Mouse (Mus musculus) embryo, embryonic 10 days (tissue): ENCODE measurements at regions not wholly inside any gene's neighbourhood (a gene's known extent, or its start where the extent isn't known, plus 50 kb on each side); places are given as distances from the start of the nearest gene placed in this dataset.
A peak's percentile ranks its signal among the peaks of the same experiment; 100 is the strongest.

Experiments used
- DNase-seq: peaks from one replicate; pipeline ENCODE4 v3.0.0-alpha.2; 2015; ENCODE audit warnings: low spot score

DNA sequence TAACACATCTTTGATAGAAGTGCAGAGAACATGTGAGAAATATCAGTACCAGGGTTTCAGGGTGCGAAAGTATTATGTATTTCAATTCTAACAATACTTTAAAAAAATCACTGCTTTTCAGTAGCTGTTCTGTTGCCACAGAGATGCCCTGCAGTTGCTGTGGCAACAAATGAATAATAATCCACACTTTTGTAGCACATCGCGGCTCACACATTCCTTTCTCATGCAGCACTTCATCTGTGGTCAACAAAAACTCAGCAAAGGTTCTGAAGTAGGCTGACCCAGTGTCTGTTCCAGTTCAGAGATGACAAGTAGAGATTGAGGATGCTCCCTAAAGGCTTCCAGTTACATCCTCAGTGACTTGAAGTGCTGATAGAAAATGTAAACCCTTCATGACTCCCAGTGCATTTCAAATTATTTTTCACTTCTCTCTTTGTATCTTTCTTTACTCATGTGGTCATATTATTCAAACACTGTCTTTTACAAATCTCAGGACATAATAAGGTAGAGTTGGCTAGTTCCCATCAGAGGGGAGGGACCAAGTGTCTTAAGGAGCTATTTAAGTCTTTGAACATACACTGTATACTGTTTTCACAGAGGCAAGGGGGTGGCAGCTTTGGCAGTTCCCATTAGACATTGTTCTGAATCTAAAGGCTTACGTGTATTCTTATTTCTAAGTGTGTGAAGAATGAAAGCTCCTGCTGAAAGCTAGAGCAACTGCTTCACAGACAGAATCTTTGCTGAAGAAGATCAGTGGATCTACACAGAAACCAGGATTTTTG, 460.6 kb upstream of the Slit2 start:
- DNase-seq, result peak; percentile 11

DNA sequence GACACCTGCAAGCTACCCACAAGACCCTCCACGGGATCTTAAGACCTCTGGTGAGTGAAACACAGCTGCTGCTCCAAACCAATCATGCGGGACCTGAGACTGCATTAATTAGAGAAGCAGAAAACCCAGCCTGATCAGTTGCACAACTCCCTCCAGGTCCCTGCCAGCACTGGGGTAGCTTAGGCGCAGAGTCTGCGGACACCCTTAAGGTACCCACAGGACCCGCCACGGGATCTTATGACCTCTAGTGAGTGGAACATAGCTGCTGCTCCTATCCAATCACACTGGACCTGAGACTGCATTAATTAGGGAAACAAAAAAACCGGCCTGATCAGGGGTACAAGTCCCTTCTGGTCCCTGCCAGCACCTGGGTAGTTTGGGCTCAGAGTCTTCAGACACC, 454.3 kb upstream of the Slit2 start:
- no peak for DNase-seq

DNA sequence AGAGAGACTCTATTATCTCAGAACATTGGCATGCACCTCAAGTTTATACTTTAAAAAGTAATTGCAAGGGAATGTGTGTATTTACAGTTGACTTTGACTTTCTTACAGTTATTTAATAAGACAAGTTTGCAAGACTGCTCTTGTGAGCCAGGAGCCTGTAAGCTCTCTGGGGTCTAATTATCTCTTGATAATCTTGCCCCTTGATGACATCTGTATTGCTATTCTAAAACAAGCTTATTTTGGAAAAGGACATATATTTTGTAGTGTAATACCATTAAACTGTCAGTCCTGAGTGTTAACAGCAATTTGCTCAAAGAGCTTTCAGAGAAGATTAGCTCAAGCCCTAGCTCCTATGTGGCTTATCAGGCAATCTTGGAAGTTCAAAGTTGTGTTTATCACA, 445.4 kb upstream of the Slit2 start:
- no peak for DNase-seq

DNA sequence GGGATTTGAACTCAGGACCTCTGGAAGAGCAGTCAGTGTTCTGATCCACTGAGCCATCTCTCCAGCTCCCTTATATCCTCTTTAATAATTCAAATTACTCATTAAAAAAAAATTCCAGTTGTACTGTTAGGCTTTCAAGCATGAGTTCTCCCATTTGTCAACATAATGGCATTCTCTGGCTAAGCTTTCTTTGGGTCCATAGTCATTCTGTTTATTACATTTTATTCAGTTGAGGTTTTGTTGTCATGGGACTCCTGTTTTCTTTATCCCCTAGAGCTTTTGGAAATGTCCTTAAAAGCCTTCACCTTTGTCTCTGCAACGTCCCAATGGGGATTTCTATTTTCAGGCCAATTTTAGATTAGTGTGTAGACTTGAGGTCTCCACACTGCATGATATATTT, 440.7 kb upstream of the Slit2 start:
- DNase-seq, result no peak

DNA sequence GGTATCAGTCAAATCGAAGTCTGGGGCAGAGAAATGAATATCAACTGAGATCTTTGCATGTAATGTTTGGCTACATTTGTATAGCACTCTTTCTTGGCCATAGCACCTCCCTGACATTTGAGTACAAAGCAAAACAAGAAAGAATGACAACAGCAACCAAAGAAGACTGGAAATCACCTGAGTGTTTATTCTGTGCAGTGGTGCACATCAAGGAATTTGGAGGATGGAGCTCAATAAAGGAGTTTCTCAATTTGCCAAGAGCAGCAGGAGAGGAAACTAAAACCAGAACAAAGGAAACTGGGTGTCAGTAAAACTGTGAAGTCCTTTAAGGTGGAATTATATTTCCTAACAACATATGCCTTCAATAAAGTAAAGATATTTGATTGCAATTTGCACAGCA, 426.2 kb upstream of the Slit2 start:
- no peak for DNase-seq

DNA sequence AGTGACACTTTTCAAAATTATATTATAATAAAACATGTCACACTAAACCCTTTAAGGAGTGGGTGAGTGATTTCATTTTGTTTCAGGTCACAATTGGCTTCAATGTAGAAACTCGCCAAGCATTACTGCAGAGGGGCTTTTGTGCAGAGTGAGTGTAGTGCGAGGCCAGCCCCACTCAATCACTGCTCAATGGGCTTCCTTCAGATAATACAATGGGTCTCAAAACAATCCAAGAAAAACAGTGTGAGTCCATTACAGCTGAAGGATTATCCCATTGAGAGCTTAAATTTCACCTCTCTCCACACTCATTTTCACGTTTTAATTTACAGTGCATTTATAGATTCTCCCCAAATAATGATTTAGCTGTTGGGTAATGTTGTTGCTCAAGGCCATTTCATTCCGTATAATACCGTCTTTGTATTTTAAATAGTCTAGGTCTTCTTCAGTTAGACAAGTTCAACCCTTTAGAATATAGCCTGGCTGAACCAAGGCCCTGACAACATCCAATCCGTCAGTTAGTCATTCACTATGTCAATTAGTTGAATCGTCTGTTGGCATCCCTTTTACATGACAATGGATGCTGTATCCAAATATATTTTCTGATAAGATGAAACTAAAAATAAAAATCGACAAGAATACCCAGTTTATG, 425.7 kb upstream of the Slit2 start:
- DNase-seq, result peak; percentile 56
